Mouse (Mus musculus) liver, adult 2 months (tissue): ENCODE measurements around the gene Sorbs2. TPM values are rescaled to one million over a fixed set of nuclear protein-coding genes. Genes with fewer than 3 reads are reported as not detected.

Source experiments
- DNase-seq: peaks from one replicate; pipeline ENCODE4 v3.0.0-alpha.2; 2011; ENCODE audit warnings: low read depth, low spot score; ENCODE audit errors: extremely low read depth
- H3K27ac ChIP-seq: fragments of 200-500 bp; replicated peaks from 2 replicates; pipeline ENCODE4 v1.5.1; 2012; ENCODE audit warnings: low read depth, mild to moderate bottlenecking, control low read depth, inconsistent platforms, low read length; ENCODE audit not compliant: insufficient read depth
- H3K27me3 ChIP-seq: fragments of 200-500 bp; 2 replicates; pipeline ENCODE4 v1.6.1; 2012; ENCODE audit warnings: mild to moderate bottlenecking, moderate library complexity, low read length, inconsistent platforms; ENCODE audit not compliant: control insufficient read depth, insufficient read depth
- H3K36me3 ChIP-seq: fragments of 200-500 bp; 2 replicates; pipeline ENCODE4 v1.6.1; 2012; ENCODE audit warnings: low read length, inconsistent platforms; ENCODE audit not compliant: control insufficient read depth, insufficient read depth
- H3K4me1 ChIP-seq: fragments of 200-500 bp; 2 replicates; pipeline ENCODE4 v1.6.1; 2011; ENCODE audit warnings: low read length; ENCODE audit not compliant: control insufficient read depth, insufficient read depth
- H3K4me3 ChIP-seq: fragments of 200-500 bp; 2 replicates; pipeline ENCODE4 v1.5.1; 2011; ENCODE audit warnings: low read depth, mild to moderate bottlenecking, control low read depth, low read length, moderate library complexity; ENCODE audit not compliant: insufficient read depth
- H3K79me2 ChIP-seq: fragments of 200-500 bp; 2 replicates; pipeline ENCODE4 v1.6.1; 2012; ENCODE audit warnings: inconsistent platforms, mild to moderate bottlenecking, low read length, moderate library complexity; ENCODE audit not compliant: control insufficient read depth, insufficient read depth
- H3K9ac ChIP-seq: fragments of 200-500 bp; 2 replicates; pipeline ENCODE4 v1.6.1; 2012; ENCODE audit warnings: low read depth, mild to moderate bottlenecking, control low read depth, inconsistent platforms, low read length
- CTCF ChIP-seq: fragments of 200-500 bp; IDR thresholded peaks from 2 replicates; pipeline ENCODE4 v1.5.1; 2011; ENCODE audit warnings: low read depth, low read length, control low read depth
- POLR2A ChIP-seq: fragments of 200-500 bp; IDR thresholded peaks from 2 replicates; pipeline ENCODE4 v1.6.1; 2011; ENCODE audit warnings: low read length, control low read depth; ENCODE audit not compliant: insufficient read depth; ENCODE audit errors: extremely low read depth
- WGBS: fragments of 180-500 bp; shearing (Covaris S2); methylation state at CpG from one replicate; pipeline ENCODE4 v1.1.7; 2018; 5-methylcytosine and 5-hydroxymethylcytosine counted together
- polyA plus RNA-seq: library from polyadenylated mRNA; depleted of rRNA; stranded (reverse); fragments of >200 nt; gene quantifications from 2 replicates; pipeline ENCODE4 v1.2.3, GENCODE M21; 2012
- total RNA-seq: library from RNA; depleted of rRNA; stranded (reverse); fragments of >200 nt; gene quantifications from 2 replicates; pipeline ENCODE4 v1.2.3, GENCODE M21; 2014

Gene Sorbs2
- total and polyA plus RNA-seq, 2 experiments, result 40.7 to 51.9 TPM

GRCm38 (mm10) chr8:45766138-45766537 lies 258.6 kb downstream of the Sorbs2 start:
- no peaks in the 10 kb centered on the region for H3K4me1 ChIP-seq
- H3K4me3 ChIP-seq, result no peak overlapping the region
- peaks cover 32% of the 10 kb centered on the region for H3K36me3 ChIP-seq
- no peak for DNase-seq
- TF ChIP-seq CTCF (no peak), POLR2A (no peak)
- no peaks in the 10 kb centered on the region for H3K79me2 ChIP-seq
- no peak overlapping the region for H3K27ac ChIP-seq
- WGBS, result 87% methylated on average over 11 of the region's 11 CpGs
- no peaks in the 10 kb centered on the region for H3K27me3 ChIP-seq
- H3K9ac ChIP-seq, result no peak overlapping the region

GRCm38 (mm10) chr8:45774841-45775240 lies 267.3 kb downstream of the Sorbs2 start:
- Histone ChIP-seq H3K79me2 (no peaks in the 10 kb centered on the region), H3K36me3 (peaks cover 53% of the 10 kb centered on the region), H3K9ac (no peak overlapping the region), H3K27me3 (no peaks in the 10 kb centered on the region), H3K4me1 (no peaks in the 10 kb centered on the region), H3K27ac (no peak overlapping the region), H3K4me3 (no peak overlapping the region)
- 93% methylated on average over 5 of the region's 5 CpGs for WGBS
- no peak for DNase-seq
- no peak for TF ChIP-seq CTCF
- TF ChIP-seq POLR2A, result no peak

GRCm38 (mm10) chr8:45775481-45775880 lies 267.9 kb downstream of the Sorbs2 start:
- Histone ChIP-seq H3K4me1 (no peaks in the 10 kb centered on the region), H3K36me3 (peaks cover 52% of the 10 kb centered on the region), H3K79me2 (no peaks in the 10 kb centered on the region), H3K9ac (no peak overlapping the region), H3K4me3 (no peak overlapping the region), H3K27me3 (no peaks in the 10 kb centered on the region), H3K27ac (no peak overlapping the region)
- 92% methylated on average over 7 of the region's 7 CpGs for WGBS
- TF ChIP-seq POLR2A (no peak), CTCF (no peak)
- DNase-seq, result no peak

- Histone ChIP-seq H3K9ac (no peak overlapping the region), H3K36me3 (peaks cover 52% of the 10 kb centered on the region), H3K4me1 (no peaks in the 10 kb centered on the region), H3K27ac (no peak overlapping the region), H3K79me2 (no peaks in the 10 kb centered on the region), H3K4me3 (no peak overlapping the region), H3K27me3 (no peaks in the 10 kb centered on the region)
- 89% methylated on average over 9 of the region's 9 CpGs for WGBS
- DNase-seq, result no peak
- TF ChIP-seq POLR2A, result no peak
- no peak for TF ChIP-seq CTCF
Observed at GRCm38 (mm10) chr8:45776366-45776765, 268.8 kb downstream of the Sorbs2 start.

- Histone ChIP-seq H3K27ac (no peak overlapping the region), H3K4me3 (no peak overlapping the region), H3K9ac (no peak overlapping the region), H3K27me3 (no peaks in the 10 kb centered on the region), H3K4me1 (no peaks in the 10 kb centered on the region), H3K79me2 (no peaks in the 10 kb centered on the region), H3K36me3 (peaks cover 56% of the 10 kb centered on the region)
- no peak for DNase-seq
- WGBS, result 98% methylated on average over 7 of the region's 7 CpGs
- TF ChIP-seq POLR2A, result no peak
- no peak for TF ChIP-seq CTCF
Observed at GRCm38 (mm10) chr8:45776977-45777376, 269.4 kb downstream of the Sorbs2 start.

GRCm38 (mm10) chr8:45780585-45780984 lies 273.0 kb downstream of the Sorbs2 start:
- Histone ChIP-seq H3K4me3 (no peak overlapping the region), H3K79me2 (no peaks in the 10 kb centered on the region), H3K27me3 (no peaks in the 10 kb centered on the region), H3K36me3 (peaks cover 47% of the 10 kb centered on the region), H3K9ac (no peak overlapping the region), H3K4me1 (no peaks in the 10 kb centered on the region), H3K27ac (no peak overlapping the region)
- DNase-seq, result peak; percentile 43
- TF ChIP-seq CTCF (no peak; the same call in 1 of the 2 replicates), POLR2A (no peak)
- WGBS, result 42% methylated on average over 4 of the region's 4 CpGs
